Mouse (Mus musculus) megakaryocyte, embryonic 14.5 days (primary cell): ENCODE measurements around the gene Masp1.

Experiments used
- FLI1 ChIP-seq: IDR thresholded peaks from 2 replicates; pipeline ENCODE4 v1.6.1; 2012; ENCODE audit warnings: low read length, inconsistent platforms, mixed read lengths
- GATA1 ChIP-seq: IDR thresholded peaks from 3 replicates; pipeline ENCODE4 v1.6.1; 2012; ENCODE audit warnings: mixed read lengths, low read length, inconsistent platforms, borderline replicate concordance

DNA sequence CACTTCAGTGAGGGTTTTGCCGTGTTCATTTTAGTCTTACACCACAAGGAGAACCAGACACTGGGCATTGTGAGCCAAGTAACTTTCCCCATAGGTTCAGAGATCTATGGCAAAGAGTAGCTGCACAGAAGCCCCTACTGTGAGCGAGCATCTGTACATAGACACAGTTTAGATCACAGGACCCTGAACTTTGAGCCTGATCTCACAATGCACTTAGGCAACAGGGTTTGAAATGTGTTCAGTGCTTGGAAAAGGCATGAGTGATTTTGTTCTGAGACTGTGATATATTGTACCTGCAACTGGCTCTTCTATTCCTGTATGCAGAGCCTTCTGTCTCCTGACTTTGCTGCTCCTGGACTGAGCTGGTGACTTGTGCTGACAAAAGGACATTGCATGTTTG, 19.3 kb downstream of the Masp1 start:
- TF ChIP-seq FLI1 (no peak), GATA1 (no peak)
